Mouse (Mus musculus): Measurements from ENCODE around the gene Olfr282. TPM values are rescaled to one million over a fixed set of nuclear protein-coding genes. Genes with fewer than 3 reads are reported as not detected.
"Not testable (repeated sequence)": the region's sequence is repeated elsewhere in the genome, so short reads cannot be mapped to it uniquely, and the experiment has no call there.

Gene Olfr282
- not detected in 2 replicates for total RNA-seq (2021)
- long read RNA-seq, result 0 reads

- not testable (repeated sequence) for DNase-seq
Observed at GRCm38 (mm10) chr15:98430925-98431324, at the start of gene Olfr282. Olfr282 (plus strand) TSS chr15:98431225.

- DNase-seq, result no peak
Observed at GRCm38 (mm10) chr15:98387621-98388020, 43.4 kb upstream of the Olfr282 start.

GRCm38 (mm10) chr15:98389796-98390195, 41.2 kb upstream of the Olfr282 start:
- peak; percentile 87 for DNase-seq

GRCm38 (mm10) chr15:98391081-98391902, 39.7 kb upstream of the Olfr282 start:
- DNase-seq, result peak; percentile 11

- DNase-seq, result peak; percentile 36
Observed at GRCm38 (mm10) chr15:98391903-98392187, 39.2 kb upstream of the Olfr282 start.

GRCm38 (mm10) chr15:98397136-98397535, 33.9 kb upstream of the Olfr282 start:
- DNase-seq, result no peak

- no peak for DNase-seq
Observed at GRCm38 (mm10) chr15:98402356-98402755, 28.7 kb upstream of the Olfr282 start.

- peak; percentile 52 for DNase-seq
Observed at GRCm38 (mm10) chr15:98408406-98409060, 22.5 kb upstream of the Olfr282 start.

GRCm38 (mm10) chr15:98409635-98410034, 21.4 kb upstream of the Olfr282 start:
- no peak for DNase-seq

GRCm38 (mm10) chr15:98410249-98410648, 20.8 kb upstream of the Olfr282 start:
- DNase-seq, result no peak

GRCm38 (mm10) chr15:98415996-98416395, 15.0 kb upstream of the Olfr282 start:
- DNase-seq, result no peak

GRCm38 (mm10) chr15:98416802-98417201, 14.2 kb upstream of the Olfr282 start:
- not testable (repeated sequence) for DNase-seq

- DNase-seq, result not testable (repeated sequence)
Observed at GRCm38 (mm10) chr15:98417285-98417684, 13.7 kb upstream of the Olfr282 start.

GRCm38 (mm10) chr15:98418096-98418495, 12.9 kb upstream of the Olfr282 start:
- no peak for DNase-seq

- DNase-seq, result no peak
Observed at GRCm38 (mm10) chr15:98420897-98421296, 10.1 kb upstream of the Olfr282 start.

- DNase-seq, result no peak
Observed at GRCm38 (mm10) chr15:98424326-98424725, 6.7 kb upstream of the Olfr282 start.

- no peak for DNase-seq
Observed at GRCm38 (mm10) chr15:98424753-98425152, 6.3 kb upstream of the Olfr282 start.

- DNase-seq, result no peak
Observed at GRCm38 (mm10) chr15:98425188-98425587, 5.8 kb upstream of the Olfr282 start.

- peak; percentile 10 for DNase-seq
Observed at GRCm38 (mm10) chr15:98444561-98444960, 13.5 kb downstream of the Olfr282 start.

GRCm38 (mm10) chr15:98448521-98448920, 17.5 kb downstream of the Olfr282 start:
- no peak for DNase-seq

- no peak for DNase-seq
Observed at GRCm38 (mm10) chr15:98452288-98452687, 21.3 kb downstream of the Olfr282 start, which contains the start of gene Olfr281. Olfr281 (plus strand) TSS chr15:98452588.

- no peak for DNase-seq
Observed at GRCm38 (mm10) chr15:98469596-98469995, 38.6 kb downstream of the Olfr282 start, which contains the start of gene OR5BS1P. OR5BS1P (plus strand) TSS chr15:98469896.

- DNase-seq, result no peak
Observed at GRCm38 (mm10) chr15:98471539-98471938, 40.5 kb downstream of the Olfr282 start.

- DNase-seq, result no peak
Observed at GRCm38 (mm10) chr15:98474958-98475357, 43.9 kb downstream of the Olfr282 start.
